Mouse (Mus musculus) kidney, adult 2 months (tissue): ENCODE measurements around the gene Engase. TPM values are rescaled to one million over a fixed set of nuclear protein-coding genes. Genes with fewer than 3 reads are reported as not detected.
A peak's percentile ranks its signal among the peaks of the same experiment; 100 is the strongest.

Source experiments
- DNase-seq: peaks from one replicate; pipeline ENCODE4 v3.0.0; 2021
- H3K27ac ChIP-seq: fragments of 200-500 bp; 2 replicates; pipeline ENCODE4 v1.5.1; 2012; ENCODE audit warnings: low read depth, low read length, control low read depth, inconsistent platforms; ENCODE audit not compliant: insufficient read depth
- H3K27me3 ChIP-seq: fragments of 200-500 bp; replicated peaks from 2 replicates; pipeline ENCODE4 v1.6.1; 2012; ENCODE audit warnings: mild to moderate bottlenecking, moderate library complexity, low read length, inconsistent platforms; ENCODE audit not compliant: control insufficient read depth, insufficient read depth
- H3K36me3 ChIP-seq: fragments of 200-500 bp; 2 replicates; pipeline ENCODE4 v1.6.1; 2012; ENCODE audit warnings: mild to moderate bottlenecking, moderate library complexity, low read length, inconsistent platforms; ENCODE audit not compliant: control insufficient read depth, insufficient read depth
- H3K4me1 ChIP-seq: fragments of 200-500 bp; 2 replicates; pipeline ENCODE4 v1.6.1; 2011; ENCODE audit warnings: low read length; ENCODE audit not compliant: control insufficient read depth, insufficient read depth
- H3K4me3 ChIP-seq: fragments of 200-500 bp; 2 replicates; pipeline ENCODE4 v1.5.1; 2011; ENCODE audit warnings: mild to moderate bottlenecking, low read depth, low read length, control low read depth; ENCODE audit not compliant: insufficient read depth
- CTCF ChIP-seq: fragments of 200-500 bp; conservative IDR thresholded peaks from 2 replicates; pipeline ENCODE4 v1.5.1; 2011; ENCODE audit warnings: low read depth, mild to moderate bottlenecking, control low read depth, low read length, moderate library complexity, mixed read lengths; ENCODE audit not compliant: insufficient read depth, insufficient read length
- POLR2A ChIP-seq: fragments of 200-500 bp; IDR thresholded peaks from one replicate; pipeline ENCODE4 v1.6.1; 2011; ENCODE audit warnings: low read depth, low read length, control low read depth
- WGBS: fragments of 180-500 bp; shearing (Covaris S2); methylation state at CpG from one replicate; pipeline ENCODE4 v1.1.7; 2018; 5-methylcytosine and 5-hydroxymethylcytosine counted together
- polyA plus RNA-seq: library from polyadenylated mRNA; depleted of rRNA; stranded (reverse); fragments of >200 nt; gene quantifications from 2 replicates; pipeline ENCODE4 v1.2.3, GENCODE M21; 2012

The Engase gene
- polyA plus RNA-seq, 1 experiment = 12.3 TPM

DNA sequence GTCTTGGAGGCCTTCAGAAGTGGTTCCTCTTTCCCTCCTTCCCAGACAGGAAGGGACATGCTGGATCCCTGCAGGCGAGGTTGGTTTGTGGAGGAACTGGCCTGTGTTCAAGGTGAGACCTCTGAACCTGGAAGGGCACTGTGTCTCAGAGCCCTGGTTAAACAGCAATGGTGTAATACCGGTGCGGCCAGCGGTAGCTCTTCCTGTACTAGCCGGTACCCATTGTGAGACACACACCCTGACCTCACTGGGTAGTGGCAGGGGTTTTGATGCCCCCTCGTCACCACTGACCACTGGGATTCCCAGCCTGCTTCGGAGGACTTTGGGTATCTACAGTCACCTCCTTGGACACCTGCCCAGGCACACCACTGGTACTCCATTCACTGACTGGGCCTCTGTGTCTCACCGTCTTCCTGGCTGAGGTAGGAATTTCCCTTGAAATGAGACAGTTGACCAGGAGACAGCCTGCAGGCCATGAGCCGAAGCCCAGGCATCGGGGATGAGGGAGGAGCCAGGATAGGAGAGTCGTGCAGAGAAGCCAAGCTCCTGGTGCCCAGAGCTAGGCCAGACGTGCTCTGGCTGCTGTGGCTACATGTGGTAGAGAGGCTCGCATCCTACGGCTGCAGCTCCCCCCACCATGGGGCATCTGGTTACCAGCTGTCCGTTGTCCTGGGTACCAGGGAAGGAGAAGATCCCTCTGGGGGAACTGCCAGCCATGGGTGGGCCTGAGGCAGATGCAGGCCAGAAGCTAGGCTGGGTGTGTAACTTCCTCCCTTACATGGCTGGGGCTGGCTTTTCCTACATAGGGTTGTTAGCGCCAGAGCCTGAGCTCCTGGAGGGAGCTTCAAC lies 45.3 kb upstream of the Engase start:
- no peak for DNase-seq
- peaks cover 21% of the 10 kb centered on the region for H3K4me1 ChIP-seq

DNA sequence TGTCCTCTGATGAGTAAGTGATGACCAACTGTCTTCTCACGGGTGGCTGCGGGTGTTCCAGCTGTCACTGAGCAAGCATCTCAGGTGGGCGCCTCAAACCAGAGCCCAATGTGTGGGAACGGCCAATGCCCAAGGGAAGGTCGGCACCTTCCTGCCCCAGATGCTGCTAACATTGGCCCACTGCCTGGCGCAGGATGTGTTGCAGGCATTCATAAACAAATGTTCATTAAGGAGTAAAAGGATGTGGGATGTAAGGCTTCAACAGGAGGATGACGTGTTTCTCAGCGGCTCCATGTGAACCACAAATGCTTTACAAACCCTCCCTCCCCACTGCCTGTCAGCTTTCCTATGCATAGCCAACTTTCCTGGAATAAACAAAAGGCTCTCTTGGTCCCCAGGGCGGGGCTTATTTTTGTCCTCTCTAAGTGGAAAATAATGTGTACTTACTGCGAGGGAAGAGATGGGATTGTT lies 43.2 kb upstream of the Engase start:
- peaks cover 34% of the 10 kb centered on the region for H3K4me1 ChIP-seq
- DNase-seq = no peak
- TF ChIP-seq CTCF (no peak), POLR2A (no peak)

More for the DNA sequence above, 45.3 kb upstream of the Engase start:
- H3K4me3 ChIP-seq = no peak overlapping the region
- TF ChIP-seq CTCF (no peak), POLR2A (no peak)
- 67% methylated on average over 16 of the region's 16 CpGs for WGBS
- no peaks in the 10 kb centered on the region for H3K36me3 ChIP-seq
- H3K27me3 ChIP-seq = no peaks in the 10 kb centered on the region
- H3K27ac ChIP-seq = no peak overlapping the region

DNA sequence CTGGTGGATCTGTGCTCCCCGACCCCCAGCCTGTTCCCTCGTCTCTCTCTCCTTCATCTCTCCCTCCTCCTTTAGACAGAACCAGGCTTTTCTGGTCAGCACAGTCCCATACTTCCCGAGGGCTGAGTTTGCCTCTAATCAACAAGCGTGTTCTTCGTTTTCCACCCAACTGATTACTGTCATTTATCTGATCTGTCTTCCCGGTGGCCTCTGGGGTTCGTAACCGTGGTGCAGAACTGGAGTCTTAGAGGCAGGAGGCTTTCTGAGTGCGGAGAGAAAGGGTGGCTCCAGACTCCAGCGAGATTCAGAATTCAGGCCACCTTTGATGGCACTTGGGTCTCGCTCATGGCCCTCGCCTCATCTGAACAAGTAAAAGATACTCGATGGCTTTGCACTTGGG lies 42.5 kb upstream of the Engase start:
- DNase-seq = no peak
- TF ChIP-seq POLR2A (no peak), CTCF (no peak)
- Histone ChIP-seq H3K27ac (no peak overlapping the region), H3K36me3 (no peaks in the 10 kb centered on the region), H3K4me3 (no peak overlapping the region), H3K27me3 (no peaks in the 10 kb centered on the region), H3K4me1 (peaks cover 31% of the 10 kb centered on the region)
- 58% methylated on average over 13 of the region's 13 CpGs for WGBS

More for the DNA sequence above, 43.2 kb upstream of the Engase start:
- no peak overlapping the region for H3K27ac ChIP-seq
- WGBS = 64% methylated on average over 10 of the region's 10 CpGs
- no peaks in the 10 kb centered on the region for H3K36me3 ChIP-seq
- no peak overlapping the region for H3K4me3 ChIP-seq
- no peaks in the 10 kb centered on the region for H3K27me3 ChIP-seq

DNA sequence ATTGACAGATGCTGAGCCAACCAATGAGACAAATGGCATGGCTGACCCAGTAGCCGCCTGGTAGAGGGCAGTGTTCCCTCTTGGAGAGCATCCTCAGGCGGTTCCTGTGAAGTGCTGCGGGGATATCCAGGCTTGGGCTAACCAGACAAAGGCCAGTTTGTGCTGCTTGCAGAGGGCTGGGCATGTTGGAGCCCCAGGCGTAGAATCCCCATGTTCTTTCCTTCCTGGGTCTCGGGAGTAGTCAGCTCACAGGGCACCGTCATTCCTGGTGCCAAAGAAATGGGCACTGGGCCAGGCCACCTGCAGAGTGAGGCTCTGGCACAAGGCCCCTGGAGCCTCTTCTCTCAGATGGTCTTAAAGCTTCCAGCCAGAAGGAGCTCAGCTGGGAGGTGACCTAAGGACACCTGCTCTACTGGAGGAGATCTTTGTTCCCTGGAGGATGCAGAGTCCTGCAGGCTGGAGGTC lies 40.1 kb upstream of the Engase start:
- Histone ChIP-seq H3K27me3 (no peaks in the 10 kb centered on the region), H3K27ac (peak overlapping the region; percentile 19; the same call in 1 of the 2 replicates), H3K4me3 (no peak overlapping the region), H3K4me1 (peaks cover 20% of the 10 kb centered on the region), H3K36me3 (no peaks in the 10 kb centered on the region)
- TF ChIP-seq POLR2A = no peak
- peak; percentile 38 for TF ChIP-seq CTCF
- 25% methylated on average over 6 of the region's 6 CpGs for WGBS
- DNase-seq = peak; percentile 80

DNA sequence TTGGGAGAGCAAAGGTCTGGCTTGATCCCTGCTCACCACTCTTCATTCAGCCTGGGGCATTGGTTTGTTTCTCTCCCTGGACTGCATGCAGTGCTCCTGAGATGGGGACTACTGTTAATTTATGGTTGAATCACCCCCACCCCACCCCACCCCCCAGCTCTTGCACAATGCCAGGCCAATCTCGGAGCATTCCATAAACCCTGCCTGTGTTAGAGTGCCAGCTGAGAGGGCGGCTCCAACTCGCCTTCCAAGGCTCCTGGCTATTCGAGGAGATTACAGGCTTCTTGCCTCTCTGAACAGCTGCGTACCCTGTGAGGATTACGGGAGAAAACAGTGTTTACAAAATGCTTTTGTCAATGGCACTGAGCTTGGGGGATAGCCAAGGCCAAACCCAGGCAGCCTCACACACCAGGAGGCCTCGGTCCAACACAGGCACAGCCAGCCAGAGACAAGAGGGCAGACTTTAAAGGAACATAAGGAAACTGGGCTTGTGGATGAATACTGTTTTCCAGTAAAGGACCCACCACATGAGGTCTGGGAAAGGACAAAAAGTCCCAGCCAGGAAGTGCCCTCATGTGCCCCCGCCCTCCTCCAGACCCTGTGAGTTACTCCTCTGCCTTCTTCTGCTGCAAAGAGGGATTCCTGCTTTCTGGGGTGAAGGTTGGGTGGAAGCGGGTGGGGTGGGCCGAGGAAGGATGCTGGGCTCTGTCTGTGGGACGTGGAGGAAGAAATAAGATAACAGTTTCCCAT lies 37.8 kb upstream of the Engase start:
- Histone ChIP-seq H3K27me3 (no peaks in the 10 kb centered on the region), H3K4me1 (peaks cover 20% of the 10 kb centered on the region), H3K4me3 (no peak overlapping the region), H3K27ac (peak overlapping the region; percentile 11; the same call in 1 of the 2 replicates), H3K36me3 (no peaks in the 10 kb centered on the region)
- WGBS = 28% methylated on average over 11 of the region's 11 CpGs
- no peak for DNase-seq
- TF ChIP-seq POLR2A (no peak), CTCF (no peak)

DNA sequence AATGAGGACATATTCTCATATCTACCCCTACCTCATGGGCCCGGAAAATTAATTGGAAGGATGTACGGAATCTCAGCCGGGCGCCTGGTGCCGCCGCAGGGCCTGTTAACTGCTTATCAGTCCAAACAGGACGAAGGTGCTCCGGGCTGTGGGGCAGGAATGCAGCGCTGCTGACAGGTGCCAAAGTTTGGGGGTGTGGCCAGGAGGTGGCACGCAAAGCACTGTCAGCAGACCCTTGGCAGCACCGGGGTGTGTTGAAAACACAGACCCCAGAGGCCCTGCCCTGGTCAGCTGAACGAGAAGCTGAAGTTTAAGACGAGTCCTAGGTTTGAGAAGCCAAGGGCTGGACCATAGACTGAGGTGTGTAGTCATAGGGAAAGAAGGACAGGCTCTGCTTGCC lies 33.9 kb upstream of the Engase start:
- TF ChIP-seq CTCF = no peak
- no peak for TF ChIP-seq POLR2A
- WGBS = 78% methylated on average over 13 of the region's 13 CpGs

More for the DNA sequence above, 33.9 kb upstream of the Engase start:
- H3K27ac ChIP-seq = no peak overlapping the region
- H3K4me3 ChIP-seq = no peak overlapping the region
- no peaks in the 10 kb centered on the region for H3K27me3 ChIP-seq
- no peaks in the 10 kb centered on the region for H3K36me3 ChIP-seq
- no peak for DNase-seq
- peaks cover 10% of the 10 kb centered on the region for H3K4me1 ChIP-seq
